Mouse (Mus musculus) hindbrain, embryonic 12.5 days (tissue): Measurements from ENCODE around the gene Ddx23. TPM values are rescaled to one million over a fixed set of nuclear protein-coding genes. Genes with fewer than 3 reads are reported as not detected.
A peak's percentile ranks its signal among the peaks of the same experiment; 100 is the strongest.

Experiments used
- ATAC-seq: fragments of 200-750 bp; cut with Nextera tagmentation; 2 replicates; pipeline ENCODE4 v1.8.0; 2017; ENCODE audit warnings: moderate TSS enrichment; ENCODE audit not compliant: low FRiP score
- H3K27ac ChIP-seq: fragments of 300-500 bp; sonication (generic); 2 replicates; pipeline ENCODE4 v1.5.1; 2016; ENCODE audit warnings: mild to moderate bottlenecking
- H3K27me3 ChIP-seq: fragments of 300-500 bp; sonication (generic); 2 replicates; pipeline ENCODE4 v1.6.1; 2016; ENCODE audit warnings: mild to moderate bottlenecking
- H3K36me3 ChIP-seq: fragments of 300-500 bp; sonication (generic); 2 replicates; pipeline ENCODE4 v1.6.1; 2016; ENCODE audit warnings: mild to moderate bottlenecking
- H3K4me1 ChIP-seq: fragments of 300-500 bp; sonication (generic); 2 replicates; pipeline ENCODE4 v1.6.1; 2016
- H3K4me2 ChIP-seq: fragments of 300-500 bp; sonication (generic); replicated peaks from 2 replicates; pipeline ENCODE4 v1.6.1; 2016; ENCODE audit warnings: mild to moderate bottlenecking
- H3K4me3 ChIP-seq: fragments of 300-500 bp; sonication (generic); 2 replicates; pipeline ENCODE4 v1.5.1; 2016; ENCODE audit warnings: mild to moderate bottlenecking
- H3K9ac ChIP-seq: fragments of 300-500 bp; sonication (generic); 2 replicates; pipeline ENCODE4 v1.6.1; 2016; ENCODE audit warnings: mild to moderate bottlenecking, moderate library complexity
- H3K9me3 ChIP-seq: fragments of 300-500 bp; sonication (generic); replicated peaks from 2 replicates; pipeline ENCODE4 v1.6.1; 2016; ENCODE audit warnings: mild to moderate bottlenecking
- WGBS: fragments of 180-500 bp; shearing (Covaris S2); methylation state at CpG from one replicate; pipeline ENCODE4 v1.1.7; 2016; 5-methylcytosine and 5-hydroxymethylcytosine counted together
- polyA plus RNA-seq: library from polyadenylated mRNA; unstranded; fragments of >200 nt; fragmentation: Nextera tagmentation; extraction: Ambion mirVana; gene quantifications from 2 replicates; pipeline ENCODE4 v1.2.1, GENCODE M21; 2016

Gene Ddx23
- polyA plus RNA-seq, 1 experiment from 2014 or later, result 21.9 TPM

DNA sequence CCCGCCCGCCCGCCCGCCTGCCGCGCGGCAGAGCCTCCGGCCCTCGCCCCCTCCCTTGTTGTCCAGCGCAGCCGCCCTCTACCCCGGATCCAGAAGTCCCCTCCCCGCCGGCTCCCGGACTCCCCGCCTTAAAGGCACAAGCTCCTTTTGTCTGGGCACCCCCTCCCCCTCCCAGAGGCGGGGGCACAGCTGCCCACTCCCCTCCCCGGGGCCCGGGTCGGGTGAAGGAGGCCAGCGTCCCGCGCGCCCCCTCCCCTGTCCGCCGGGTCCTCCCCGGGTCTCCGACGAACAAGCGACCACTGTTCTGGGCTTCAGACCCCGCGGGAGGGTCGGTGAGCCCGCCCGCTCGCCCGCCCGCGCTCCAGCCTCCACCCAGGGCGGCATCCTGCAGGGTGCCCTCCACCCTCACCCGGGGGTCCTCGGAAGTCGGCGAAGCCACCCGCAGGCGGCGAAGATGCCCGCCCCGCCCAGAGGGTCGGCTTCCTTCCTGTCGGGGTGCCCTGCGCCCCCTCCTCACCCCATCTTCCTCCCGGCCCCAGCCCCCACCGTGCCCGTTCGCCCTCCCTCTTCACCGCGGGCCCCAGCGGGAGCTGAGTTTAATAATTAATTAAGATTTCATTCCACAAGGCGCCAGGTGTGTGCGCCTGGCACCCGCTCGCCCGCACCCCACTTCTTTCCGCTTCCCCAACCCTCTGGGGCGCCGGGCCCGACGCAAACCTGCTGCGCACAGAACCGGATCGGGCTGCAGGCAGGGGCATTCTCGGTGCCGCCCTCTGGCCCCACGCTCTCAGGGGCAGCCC, 53.2 kb downstream of the Ddx23 start, which contains the start of gene Adcy6:
Gene Adcy6, minus strand, starts transcription at position 746 of the 800 bp plus-strand sequence.
- peak; percentile 84 for ATAC-seq
- Histone ChIP-seq H3K4me2 (peak within 1 kb of the TSS; percentile 94), H3K9me3 (no peaks in the 10 kb centered on the region), H3K4me1 (peaks cover 30% of the 10 kb centered on the region), H3K27ac (peak within 1 kb of the TSS; percentile 88), H3K27me3 (no peaks in the 10 kb centered on the region), H3K36me3 (peaks cover under 1% of the 10 kb centered on the region), H3K9ac (peak within 1 kb of the TSS; percentile 92), H3K4me3 (peak within 1 kb of the TSS; percentile 81)
- WGBS, result under 1% methylated on average over 55 of the region's 75 CpGs

DNA sequence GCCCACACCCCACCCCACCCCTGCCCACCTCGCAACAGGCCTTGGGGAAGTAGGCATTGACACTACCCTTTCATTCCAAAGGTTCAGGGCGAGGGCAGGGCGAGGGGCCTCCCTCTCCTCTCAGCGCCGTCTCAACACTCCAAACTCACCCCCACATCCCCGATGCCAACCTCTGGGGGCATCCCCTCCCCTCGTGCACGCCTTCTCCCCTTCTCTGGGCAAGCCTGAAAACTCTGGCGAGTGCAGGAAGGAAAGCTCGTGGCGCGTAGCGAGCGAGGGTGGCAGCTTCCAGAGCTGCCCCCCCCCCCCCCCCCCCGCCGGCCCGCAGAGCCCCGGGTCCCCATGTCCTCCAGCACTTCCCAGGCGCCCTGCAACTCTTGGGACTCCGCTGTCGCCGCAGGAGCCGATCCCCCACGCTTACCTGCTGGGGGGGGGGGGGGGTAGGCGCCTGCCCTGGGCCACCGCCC, 53.9 kb downstream of the Ddx23 start:
- Histone ChIP-seq H3K9ac (peak overlapping the region; percentile 92), H3K9me3 (no peaks in the 10 kb centered on the region), H3K4me2 (peak overlapping the region; percentile 94), H3K4me1 (peaks cover 28% of the 10 kb centered on the region), H3K27me3 (no peaks in the 10 kb centered on the region), H3K27ac (peak overlapping the region; percentile 88), H3K36me3 (peaks cover 8% of the 10 kb centered on the region), H3K4me3 (peak overlapping the region; percentile 81)
- WGBS, result 2% methylated on average over 7 of the region's 26 CpGs
- peak; percentile 44 for ATAC-seq

DNA sequence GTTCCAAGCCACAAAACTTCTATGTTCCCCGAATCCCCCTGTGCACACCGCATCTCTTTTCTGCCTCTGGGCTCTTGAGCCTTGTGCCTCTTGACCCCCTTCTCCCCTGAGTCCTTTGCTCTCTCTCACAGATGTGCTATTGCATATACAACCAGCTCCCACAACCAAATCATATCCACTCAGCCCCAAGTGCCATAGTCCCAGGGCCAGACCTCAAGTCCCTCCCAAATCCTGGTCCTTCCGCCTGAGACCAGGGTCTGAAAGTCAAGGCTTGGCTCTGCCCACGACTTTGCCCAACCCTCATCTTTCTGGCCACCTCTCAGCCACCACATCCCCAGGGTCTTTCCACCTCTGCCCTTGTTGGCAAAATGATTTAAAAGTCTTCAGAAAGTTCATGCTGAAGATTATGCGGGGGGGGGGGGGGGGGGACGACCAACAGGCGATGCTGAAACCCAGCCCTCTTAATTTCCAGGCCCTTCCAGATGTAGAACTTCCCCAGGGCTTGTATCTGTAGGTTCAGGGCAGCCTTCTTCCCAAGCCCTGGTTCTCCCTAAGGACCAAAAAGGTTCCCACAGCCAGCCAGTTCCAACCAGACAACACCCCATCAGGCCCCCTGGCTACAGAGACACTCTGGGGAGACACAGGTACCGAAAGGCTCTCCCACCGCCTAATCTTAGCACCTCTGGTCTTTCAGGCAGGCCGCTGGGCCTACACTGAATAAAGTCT, 54.5 kb downstream of the Ddx23 start:
- Histone ChIP-seq H3K36me3 (peaks cover 14% of the 10 kb centered on the region), H3K9ac (peak overlapping the region; percentile 92), H3K4me3 (peak overlapping the region; percentile 81), H3K4me1 (peaks cover 31% of the 10 kb centered on the region), H3K4me2 (peak overlapping the region; percentile 94), H3K27ac (peak overlapping the region; percentile 88), H3K27me3 (no peaks in the 10 kb centered on the region), H3K9me3 (no peaks in the 10 kb centered on the region)
- WGBS, result 13% methylated on average over 9 of the region's 10 CpGs
- ATAC-seq, result no peak; the same call in 1 of the 2 replicates

DNA sequence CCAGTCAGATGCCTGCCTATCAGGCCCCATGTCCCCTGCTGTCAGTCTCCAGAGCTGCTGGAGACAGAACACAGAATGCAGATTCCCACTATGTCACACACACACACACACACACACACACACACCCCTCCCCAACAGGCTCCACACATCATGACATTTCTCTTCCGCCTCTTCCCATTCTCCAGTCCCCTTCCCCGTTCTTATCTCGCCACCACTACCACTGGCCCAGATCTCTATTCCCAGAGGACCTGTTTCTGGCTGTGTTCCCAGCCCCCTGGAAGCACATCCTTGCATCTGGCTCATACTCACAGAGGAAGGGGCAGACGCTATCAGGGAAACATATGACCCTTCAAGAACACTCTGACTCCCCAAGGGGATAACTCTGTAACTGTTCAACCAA, 55.1 kb downstream of the Ddx23 start:
- Histone ChIP-seq H3K9ac (peak overlapping the region; percentile 92; the same call in 1 of the 2 replicates), H3K9me3 (no peaks in the 10 kb centered on the region), H3K4me1 (peaks cover 38% of the 10 kb centered on the region), H3K4me3 (peak overlapping the region; percentile 81), H3K27me3 (no peaks in the 10 kb centered on the region), H3K27ac (peak overlapping the region; percentile 18; the same call in 1 of the 2 replicates), H3K36me3 (peaks cover 20% of the 10 kb centered on the region), H3K4me2 (peak overlapping the region; percentile 94)
- ATAC-seq, result no peak
- 31% methylated on average over 4 of the region's 4 CpGs for WGBS

DNA sequence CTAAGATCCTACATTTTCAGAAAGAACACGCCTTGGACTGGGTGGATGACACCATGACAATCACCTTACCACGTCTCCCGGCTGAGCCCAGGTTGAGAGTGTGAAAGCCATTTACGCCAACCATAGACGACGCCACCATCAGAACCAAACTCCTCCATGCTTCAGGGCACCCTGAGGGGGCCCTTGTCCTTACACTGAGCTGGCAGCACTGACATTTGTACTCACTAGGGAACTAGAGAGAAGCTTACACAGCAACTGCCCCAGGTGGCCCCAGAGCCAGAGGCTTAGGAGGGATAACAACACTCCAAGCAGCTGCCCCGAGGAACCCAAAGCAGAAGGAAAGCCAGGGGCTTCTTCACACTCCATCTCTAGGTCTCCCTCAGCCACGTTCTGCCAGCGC, 56.0 kb downstream of the Ddx23 start:
- H3K4me3 ChIP-seq, result no peak overlapping the region
- H3K9ac ChIP-seq, result no peak overlapping the region
- no peak for ATAC-seq
- H3K27me3 ChIP-seq, result no peaks in the 10 kb centered on the region
- H3K4me1 ChIP-seq, result peaks cover 44% of the 10 kb centered on the region
- WGBS, result 65% methylated on average over 9 of the region's 9 CpGs
- no peak overlapping the region for H3K27ac ChIP-seq
- peak overlapping the region; percentile 94; the same call in 1 of the 2 replicates for H3K4me2 ChIP-seq
- no peaks in the 10 kb centered on the region for H3K9me3 ChIP-seq
- peaks cover 26% of the 10 kb centered on the region for H3K36me3 ChIP-seq

DNA sequence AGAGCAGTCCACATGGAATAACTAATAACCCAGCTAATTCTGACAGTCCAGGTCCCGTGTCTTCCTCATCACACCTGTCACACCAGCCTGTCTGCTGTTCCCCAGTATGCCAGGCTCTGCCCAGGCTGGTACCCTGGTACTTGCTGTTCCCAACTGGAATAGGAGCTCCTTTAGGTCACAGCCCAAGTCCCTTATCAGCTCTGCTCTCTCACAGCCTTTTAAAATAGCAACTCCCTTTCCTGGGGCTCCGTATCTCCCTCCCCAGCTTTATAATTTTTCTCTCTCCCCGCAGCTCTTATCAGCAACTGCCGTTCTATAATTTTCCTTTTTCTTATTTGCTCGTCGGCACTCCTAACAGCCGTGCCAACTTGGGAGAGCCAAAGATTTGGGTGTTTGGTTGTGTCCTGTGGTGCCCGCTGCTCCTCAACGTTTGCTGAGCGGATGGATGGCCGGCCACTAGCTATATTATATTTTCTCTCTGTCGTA, 56.6 kb downstream of the Ddx23 start:
- ATAC-seq, result no peak
- H3K27ac ChIP-seq, result no peak overlapping the region
- no peak overlapping the region for H3K4me2 ChIP-seq
- no peaks in the 10 kb centered on the region for H3K9me3 ChIP-seq
- no peak overlapping the region for H3K4me3 ChIP-seq
- H3K4me1 ChIP-seq, result peaks cover 44% of the 10 kb centered on the region
- no peak overlapping the region for H3K9ac ChIP-seq
- H3K27me3 ChIP-seq, result no peaks in the 10 kb centered on the region
- H3K36me3 ChIP-seq, result peaks cover 31% of the 10 kb centered on the region
- 93% methylated on average over 12 of the region's 12 CpGs for WGBS

DNA sequence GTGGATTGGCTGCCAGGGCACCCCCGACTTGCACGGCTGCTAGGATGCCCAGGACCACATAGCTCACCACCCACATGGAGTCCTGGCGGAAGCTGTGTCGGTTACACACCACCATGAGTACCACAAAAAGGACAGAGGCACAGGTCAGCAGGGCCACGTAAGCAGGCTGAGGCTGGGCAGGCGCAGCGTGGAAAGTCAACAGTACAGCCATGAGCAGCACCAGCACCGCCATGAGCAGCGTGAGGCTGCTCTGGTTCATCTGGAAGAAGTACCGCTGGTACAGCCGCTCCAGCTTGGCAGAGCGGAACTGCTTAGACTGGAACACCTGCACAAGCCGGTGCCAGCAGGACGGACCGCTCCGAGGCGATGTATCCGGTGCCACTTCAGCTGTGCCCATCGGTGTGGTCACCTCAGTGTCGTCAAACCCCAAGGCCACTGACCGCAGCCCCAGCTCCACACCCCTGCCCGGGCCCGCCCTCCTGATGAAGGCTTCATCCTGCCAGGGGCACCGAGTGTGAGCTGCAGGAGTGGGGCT, 58.6 kb downstream of the Ddx23 start:
- Histone ChIP-seq H3K4me1 (peaks cover 45% of the 10 kb centered on the region), H3K36me3 (peaks cover 49% of the 10 kb centered on the region), H3K9ac (no peak overlapping the region), H3K27ac (no peak overlapping the region), H3K27me3 (no peaks in the 10 kb centered on the region), H3K9me3 (no peaks in the 10 kb centered on the region), H3K4me2 (no peak overlapping the region), H3K4me3 (no peak overlapping the region)
- no peak for ATAC-seq
- WGBS, result 95% methylated on average over 24 of the region's 24 CpGs

DNA sequence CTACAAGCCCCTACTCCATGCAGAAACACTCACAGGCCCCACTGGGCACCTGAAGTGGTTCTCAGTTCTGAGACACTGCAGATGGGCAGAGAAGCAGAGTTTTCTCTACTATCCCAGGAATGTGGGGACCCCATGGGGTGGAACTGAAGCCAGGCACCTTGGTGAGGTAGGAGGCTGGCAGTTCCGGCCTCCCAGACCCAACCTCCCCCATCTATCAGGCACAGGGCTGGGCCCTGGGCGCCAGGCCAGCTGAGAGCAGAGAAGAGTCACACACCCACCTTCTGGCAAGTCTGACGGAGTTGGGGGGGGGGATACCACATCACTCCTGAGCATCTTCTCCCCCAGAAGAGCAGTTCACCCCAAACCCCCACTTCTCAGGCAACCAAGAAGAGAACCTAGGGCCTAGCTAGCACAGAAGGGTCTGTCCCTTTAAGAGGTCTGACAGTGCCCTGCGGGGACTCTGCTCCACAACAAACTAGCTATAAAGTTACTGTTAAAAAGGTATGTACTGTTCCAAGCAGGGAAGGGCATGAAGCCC, 59.7 kb downstream of the Ddx23 start:
- peaks cover 60% of the 10 kb centered on the region for H3K36me3 ChIP-seq
- no peaks in the 10 kb centered on the region for H3K27me3 ChIP-seq
- H3K4me3 ChIP-seq, result no peak overlapping the region
- H3K4me2 ChIP-seq, result 0 out of 2 replicates have a peak overlapping the region, but pooled peaks have one; percentile 11
- no peaks in the 10 kb centered on the region for H3K9me3 ChIP-seq
- H3K4me1 ChIP-seq, result peaks cover 37% of the 10 kb centered on the region
- WGBS, result 63% methylated on average over 4 of the region's 4 CpGs
- no peak overlapping the region for H3K27ac ChIP-seq
- 0 out of 2 replicates have a peak overlapping the region, but pooled peaks have one; percentile 2 for H3K9ac ChIP-seq
- no peak for ATAC-seq

DNA sequence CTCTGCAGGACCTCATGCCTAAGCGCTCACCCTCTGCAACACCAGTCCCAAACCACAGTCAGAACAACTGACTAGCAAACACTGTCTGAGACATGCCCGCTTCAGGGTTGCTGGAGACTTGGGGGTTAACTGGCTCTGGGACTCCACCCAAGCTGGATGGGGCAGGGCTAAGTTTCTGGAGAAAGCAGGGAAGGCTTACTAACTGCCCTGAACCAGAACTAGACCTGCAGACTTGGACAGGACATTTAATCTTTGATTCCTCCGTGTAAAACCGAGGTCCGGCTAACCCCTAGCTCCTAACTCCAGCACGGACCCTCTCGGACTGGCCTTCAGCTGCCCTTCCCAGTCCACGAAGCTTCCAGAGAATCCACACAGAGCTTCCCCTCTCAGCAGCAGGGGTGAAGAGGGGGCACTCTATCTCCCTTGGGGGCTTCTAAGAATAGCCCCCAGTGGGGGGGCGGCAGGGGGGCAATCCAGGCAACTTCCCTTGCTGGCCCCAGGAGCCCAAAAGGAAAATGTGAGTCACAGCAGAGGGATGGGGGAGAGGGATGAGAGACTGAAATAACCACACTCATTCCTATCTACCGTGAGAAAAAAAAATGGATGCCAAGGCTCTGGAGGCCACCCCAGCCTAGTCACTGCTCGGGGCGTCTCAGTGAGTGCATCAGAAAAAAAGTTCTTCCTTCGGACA, 60.4 kb downstream of the Ddx23 start:
- Histone ChIP-seq H3K9ac (no peak overlapping the region), H3K9me3 (no peaks in the 10 kb centered on the region), H3K36me3 (peaks cover 67% of the 10 kb centered on the region), H3K4me1 (peaks cover 31% of the 10 kb centered on the region), H3K4me3 (no peak overlapping the region), H3K27ac (no peak overlapping the region), H3K4me2 (0 out of 2 replicates have a peak overlapping the region, but pooled peaks have one; percentile 7), H3K27me3 (no peaks in the 10 kb centered on the region)
- no peak for ATAC-seq
- 58% methylated on average over 13 of the region's 13 CpGs for WGBS

DNA sequence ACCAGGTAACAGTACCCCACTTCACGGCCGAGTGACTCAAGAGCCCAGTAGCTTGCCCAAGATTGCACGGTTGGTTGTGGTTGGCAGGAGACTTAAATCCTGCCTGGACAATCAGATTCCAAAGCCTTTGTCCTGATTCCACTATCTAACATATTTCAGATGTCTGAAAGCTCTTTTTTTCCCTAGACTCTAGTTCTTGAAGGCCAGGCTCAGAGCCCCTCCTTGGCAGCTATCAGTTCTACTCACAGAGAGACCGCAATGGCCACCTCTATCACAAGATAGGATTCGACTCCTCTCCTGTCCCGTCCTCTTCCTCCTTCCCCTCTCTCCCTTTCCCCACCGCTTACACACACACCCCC, 60.9 kb downstream of the Ddx23 start:
- H3K4me1 ChIP-seq, result peaks cover 25% of the 10 kb centered on the region
- H3K27me3 ChIP-seq, result no peaks in the 10 kb centered on the region
- H3K36me3 ChIP-seq, result peaks cover 72% of the 10 kb centered on the region
- no peak overlapping the region for H3K4me3 ChIP-seq
- H3K27ac ChIP-seq, result no peak overlapping the region
- ATAC-seq, result no peak
- no peak overlapping the region for H3K9ac ChIP-seq
- H3K9me3 ChIP-seq, result no peaks in the 10 kb centered on the region
- 0 out of 2 replicates have a peak overlapping the region, but pooled peaks have one; percentile 7 for H3K4me2 ChIP-seq
- 79% methylated on average over 7 of the region's 7 CpGs for WGBS

DNA sequence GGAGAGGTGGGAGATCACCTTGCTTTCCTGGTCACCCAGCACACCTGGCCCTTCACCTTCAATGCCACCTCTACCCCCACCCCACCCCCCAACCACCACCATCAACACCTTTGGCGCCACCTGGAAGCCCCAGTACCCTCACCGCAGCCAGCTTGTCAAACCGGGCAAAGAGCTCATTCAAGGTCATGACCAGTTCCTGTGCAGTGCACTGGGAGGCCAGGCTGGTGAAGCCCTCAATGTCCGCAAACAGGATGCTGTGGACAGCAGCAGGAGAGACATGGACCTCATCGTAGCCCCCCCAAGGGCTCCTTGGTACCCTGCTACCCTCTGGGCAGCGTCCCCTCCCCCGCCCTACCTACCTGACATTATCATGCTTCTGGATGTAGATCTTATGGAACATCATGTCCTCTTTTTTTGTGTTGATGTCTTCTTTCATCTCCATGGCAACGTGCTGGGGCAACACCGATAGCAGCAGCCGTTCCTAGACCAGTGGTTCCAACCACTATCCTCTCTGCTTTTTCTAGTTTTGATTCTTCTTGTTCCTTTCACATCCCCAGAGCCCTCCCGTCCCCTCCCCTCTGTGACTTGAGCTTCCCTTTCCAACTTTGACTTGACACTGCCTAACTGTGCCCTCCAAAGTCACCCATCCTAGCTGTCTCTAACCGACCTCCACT, 62.5 kb downstream of the Ddx23 start:
- H3K9ac ChIP-seq, result no peak overlapping the region
- no peaks in the 10 kb centered on the region for H3K27me3 ChIP-seq
- H3K4me3 ChIP-seq, result no peak overlapping the region
- no peaks in the 10 kb centered on the region for H3K9me3 ChIP-seq
- H3K4me1 ChIP-seq, result peaks cover 19% of the 10 kb centered on the region
- ATAC-seq, result no peak
- WGBS, result 82% methylated on average over 12 of the region's 12 CpGs
- H3K4me2 ChIP-seq, result no peak overlapping the region
- peaks cover 88% of the 10 kb centered on the region for H3K36me3 ChIP-seq
- H3K27ac ChIP-seq, result no peak overlapping the region
